In the genomic region with DNA sequence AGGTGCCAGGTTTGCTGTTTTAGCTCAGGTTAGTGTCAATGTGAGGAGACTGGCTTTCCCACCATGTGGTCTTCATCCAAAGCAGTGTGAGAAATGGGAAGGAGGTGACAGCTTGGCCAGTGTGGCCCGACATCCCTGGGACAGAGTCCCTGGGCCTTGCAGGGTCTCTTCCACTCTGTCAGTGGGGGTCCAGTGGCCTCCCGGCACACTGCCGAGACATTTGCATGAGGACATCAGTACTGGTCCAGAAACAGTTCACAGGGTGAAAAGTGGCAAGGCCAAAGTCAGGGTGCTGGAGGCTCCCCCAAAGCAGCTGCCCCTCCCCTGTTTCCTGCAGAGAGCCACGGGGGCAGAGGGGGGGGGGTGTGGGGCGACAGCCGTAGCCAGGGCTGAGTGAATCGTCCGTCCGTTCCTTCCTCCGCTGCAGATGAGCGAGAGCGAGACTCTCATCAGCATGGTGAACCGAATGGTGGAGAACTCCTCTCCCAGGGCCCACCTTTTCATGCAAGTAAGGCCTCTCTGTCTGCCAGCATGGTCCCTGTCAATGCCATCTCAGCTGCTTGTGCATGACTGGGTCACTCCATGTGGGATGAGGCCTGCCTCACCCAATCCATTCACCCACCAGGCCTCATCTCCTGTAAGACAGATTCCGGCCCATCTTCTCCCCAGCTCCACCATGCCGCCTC, we compare ENCODE assay signal across 20 mouse cellular contexts. TPM values are rescaled to one million over a fixed set of nuclear protein-coding genes. Genes with fewer than 3 reads are reported as not detected.
DNase-seq lines count a peak whose midpoint lies in the region; ATAC-seq and TF ChIP-seq lines count a peak whose summit lies in the region.
"Had no signal": no experiment of that assay in that cellular context is flagged by ENCODE, and none has a peak within 500 bp of the region (broad histone marks: within the 10 kb centered on the region; RNA-seq: fewer than 3 reads in every experiment).

No protein-coding gene starts in this region.

- no peak overlapping the region for H3K4me2 ChIP-seq in kidney, postnatal 0 days (ENCODE audit: low read length)
- no peak overlapping the region for H3K4me2 ChIP-seq in hindbrain, embryonic 12.5 days (replicated peaks)
- H3K4me2 ChIP-seq in midbrain, embryonic 15.5 days: no peak overlapping the region
- H3K4me2 ChIP-seq: kidney, embryonic 15.5 days; liver, embryonic 11.5 days; stomach, embryonic 15.5 days had no signal

- H3K36me3 ChIP-seq in kidney, postnatal 0 days (ENCODE audit: insufficient read depth, low read length): peaks cover 5% of the 10 kb centered on the region; the same call in 1 of the 2 replicates
- H3K36me3 ChIP-seq in hindbrain, embryonic 12.5 days: peaks cover 37% of the 10 kb centered on the region
- H3K36me3 ChIP-seq in midbrain, embryonic 15.5 days (replicated peaks): peaks cover 9% of the 10 kb centered on the region

- TF ChIP-seq CTCF in kidney, postnatal 0 days (IDR thresholded peaks at IDR 0.05; ENCODE audit: low read depth): no peak

- H3K9ac ChIP-seq in kidney, postnatal 0 days (ENCODE audit: low read depth, low read length): no peak overlapping the region
- H3K9ac ChIP-seq in hindbrain, embryonic 12.5 days: no peak overlapping the region
- H3K9ac ChIP-seq in midbrain, embryonic 15.5 days: no peak overlapping the region
- H3K9ac ChIP-seq: kidney, embryonic 15.5 days; stomach, embryonic 15.5 days had no signal

- 61% methylated on average over 15 of the region's 15 CpGs for WGBS in kidney, postnatal 0 days
- WGBS in hindbrain, embryonic 12.5 days: 56% methylated on average over 15 of the region's 15 CpGs
- WGBS in midbrain, embryonic 15.5 days: 62% methylated on average over 15 of the region's 15 CpGs

- 0 out of 2 replicates have a peak, but pooled peaks cover 6% of the 10 kb centered on the region for H3K4me1 ChIP-seq in kidney, postnatal 0 days (replicated peaks; ENCODE audit: insufficient read depth, low read length)
- H3K4me1 ChIP-seq in hindbrain, embryonic 12.5 days: peaks cover 30% of the 10 kb centered on the region
- peaks cover 15% of the 10 kb centered on the region; the same call in 1 of the 2 replicates for H3K4me1 ChIP-seq in midbrain, embryonic 15.5 days
- H3K4me1 ChIP-seq: stomach, embryonic 15.5 days had no signal

- ATAC-seq in kidney, postnatal 0 days (replicated peaks; ENCODE audit: low FRiP score, low read depth): 0 out of 2 replicates have a peak, but pooled peaks have one; percentile 23
- peak; percentile 21; the same call in 1 of the 2 replicates for ATAC-seq in hindbrain, embryonic 12.5 days (ENCODE audit: low FRiP score)
- ATAC-seq in midbrain, embryonic 15.5 days (replicated peaks): 0 out of 2 replicates have a peak, but pooled peaks have one; percentile 27
- ATAC-seq in inflammation-experienced regulatory T-cells, adult 6 months: no peak
- ATAC-seq: lung, postnatal 0 days had no signal

- H3K27ac ChIP-seq in kidney, postnatal 0 days: no peak overlapping the region
- peak overlapping the region; percentile 57 for H3K27ac ChIP-seq in hindbrain, embryonic 12.5 days
- H3K27ac ChIP-seq in midbrain, embryonic 15.5 days: peak overlapping the region; percentile 25; the same call in 1 of the 2 replicates
- H3K27ac ChIP-seq: kidney, embryonic 15.5 days; stomach, embryonic 15.5 days had no signal

- peak; percentile 63 to 66 for DNase-seq in cerebellum, postnatal 10 days
- no peak for DNase-seq in cerebellum, postnatal 4 days (ENCODE audit: low spot score in 2 of 2)
- DNase-seq in kidney, postnatal 0 days (ENCODE audit: low spot score): no peak
- DNase-seq in kidney, postnatal 10 days: no peak
- no peak for DNase-seq in frontal cortex, postnatal 25 days (ENCODE audit: low spot score in 2 of 2)
- DNase-seq: adrenal gland, postnatal 14 days; cerebellum, adult 9-10 months; gastrocnemius, postnatal 25 days had no signal

- no peaks in the 10 kb centered on the region for H3K9me3 ChIP-seq in kidney, postnatal 0 days (replicated peaks; ENCODE audit: low read length)
- no peaks in the 10 kb centered on the region for H3K9me3 ChIP-seq in hindbrain, embryonic 12.5 days (replicated peaks)
- no peaks in the 10 kb centered on the region for H3K9me3 ChIP-seq in midbrain, embryonic 15.5 days
- H3K9me3 ChIP-seq: kidney, embryonic 15.5 days; stomach, embryonic 15.5 days had no signal

- H3K4me3 ChIP-seq in kidney, postnatal 0 days (replicated peaks; ENCODE audit: low read depth, low read length): no peak overlapping the region
- H3K4me3 ChIP-seq in hindbrain, embryonic 12.5 days: no peak overlapping the region
- no peak overlapping the region for H3K4me3 ChIP-seq in midbrain, embryonic 15.5 days
- H3K4me3 ChIP-seq: kidney, embryonic 15.5 days; stomach, embryonic 15.5 days had no signal

- H3K27me3 ChIP-seq in kidney, postnatal 0 days (ENCODE audit: insufficient read depth, low read length): no peaks in the 10 kb centered on the region
- 0 out of 2 replicates have a peak, but pooled peaks cover 4% of the 10 kb centered on the region for H3K27me3 ChIP-seq in hindbrain, embryonic 12.5 days
- H3K27me3 ChIP-seq in midbrain, embryonic 15.5 days (replicated peaks): no peaks in the 10 kb centered on the region
- H3K27me3 ChIP-seq: kidney, embryonic 15.5 days; stomach, embryonic 15.5 days had no signal

RNA-seq across cellular contexts. Expression of gene Golt1a, which starts 30.5 kb away (rescaled TPM):
- polyA plus RNA-seq in kidney, postnatal 0 days (2015; fragmentation: Nextera tagmentation; extraction: Ambion mirVana): 15.4 and 20.6 TPM in 2 replicates
- not detected in 2 replicates for polyA plus RNA-seq in hindbrain, embryonic 12.5 days (2016; fragmentation: Nextera tagmentation; extraction: Ambion mirVana)
- 0.17 TPM in 1 of 2 replicates, not detected in the other for polyA plus RNA-seq in midbrain, embryonic 15.5 days (2015; fragmentation: Nextera tagmentation; extraction: Ambion mirVana)
- polyA plus RNA-seq in inflammation-experienced regulatory T-cells, adult 6 months (2017; shearing (Covaris generic)): not detected
- polyA plus RNA-seq: embryonic facial prominence, embryonic 11.5 days; heart, embryonic 14.5 days; neural tube, embryonic 14.5 days; thymus, postnatal 0 days had no signal

RNA-seq across cellular contexts. Expression of gene Kiss1, which starts 42.6 kb away (rescaled TPM):
- not detected in 2 replicates for polyA plus RNA-seq in kidney, postnatal 0 days (2015; fragmentation: Nextera tagmentation; extraction: Ambion mirVana)
- polyA plus RNA-seq in hindbrain, embryonic 12.5 days (2016; fragmentation: Nextera tagmentation; extraction: Ambion mirVana): not detected in 2 replicates
- polyA plus RNA-seq in midbrain, embryonic 15.5 days (2015; fragmentation: Nextera tagmentation; extraction: Ambion mirVana): not detected in 2 replicates
- polyA plus RNA-seq in inflammation-experienced regulatory T-cells, adult 6 months (2017; shearing (Covaris generic)): not detected
- polyA plus RNA-seq: embryonic facial prominence, embryonic 11.5 days; heart, embryonic 14.5 days; kidney, embryonic 15.5 days; liver, embryonic 11.5 days; neural tube, embryonic 14.5 days; small intestine, adult 2 months; stomach, embryonic 15.5 days had no signal

Comparison
In these comparisons a context has a peak if more than half of its experiments do, and no peak if none do; other contexts are left out.
1. DNase-seq: peak in cerebellum, postnatal 10 days (2 of 2); none in cerebellum, postnatal 4 days (0 of 2), kidney, postnatal 0 days (single experiment), kidney, postnatal 10 days (single experiment) and frontal cortex, postnatal 25 days (0 of 2).
2. RNA of gene Golt1a, which starts 30.5 kb away (polyA plus RNA-seq): 15.4 to 20.6 TPM in kidney, postnatal 0 days; not detected in hindbrain, embryonic 12.5 days, 0.17 TPM in midbrain, embryonic 15.5 days and not detected in inflammation-experienced regulatory T-cells, adult 6 months; every median in the first group is over 10 times any median in the second.